Mouse (Mus musculus) telencephalon, adult 2 months (tissue): Measurements from ENCODE around the gene Acap2.
A peak's percentile ranks its signal among the peaks of the same experiment; 100 is the strongest.

Experiments used
- DNase-seq: peaks from one replicate; pipeline ENCODE4 v3.0.0-alpha.2; 2011; ENCODE audit warnings: low read depth, low spot score

Acap2 gene

GRCm38 (mm10) chr16:31169596-31169995 lies 31.4 kb downstream of the Acap2 start:
- no peak for DNase-seq

- DNase-seq = no peak
Measured at GRCm38 (mm10) chr16:31167934-31168333, 33.1 kb downstream of the Acap2 start.

- no peak for DNase-seq
Measured at GRCm38 (mm10) chr16:31167017-31167887, 33.8 kb downstream of the Acap2 start.

- no peak for DNase-seq
Measured at GRCm38 (mm10) chr16:31165907-31166306, 35.1 kb downstream of the Acap2 start.

- no peak for DNase-seq
Measured at GRCm38 (mm10) chr16:31165467-31165866, 35.6 kb downstream of the Acap2 start.

- DNase-seq = no peak
Measured at GRCm38 (mm10) chr16:31164125-31164524, 36.9 kb downstream of the Acap2 start.

- no peak for DNase-seq
Measured at GRCm38 (mm10) chr16:31160486-31160885, 40.6 kb downstream of the Acap2 start.

- DNase-seq = no peak
Measured at GRCm38 (mm10) chr16:31159491-31159890, 41.6 kb downstream of the Acap2 start.

- DNase-seq = no peak
Measured at GRCm38 (mm10) chr16:31149841-31150240, 51.2 kb downstream of the Acap2 start.

GRCm38 (mm10) chr16:31148891-31149290 lies 52.2 kb downstream of the Acap2 start:
- no peak for DNase-seq

GRCm38 (mm10) chr16:31147766-31148165 lies 53.3 kb downstream of the Acap2 start:
- no peak for DNase-seq

- peak; percentile 22 for DNase-seq
Measured at GRCm38 (mm10) chr16:31141916-31142315, 59.1 kb downstream of the Acap2 start.

- DNase-seq = no peak
Measured at GRCm38 (mm10) chr16:31136616-31137253, 64.3 kb downstream of the Acap2 start.

- no peak for DNase-seq
Measured at GRCm38 (mm10) chr16:31135519-31135918, 65.5 kb downstream of the Acap2 start.

- no peak for DNase-seq
Measured at GRCm38 (mm10) chr16:31131531-31131930, 69.5 kb downstream of the Acap2 start.

GRCm38 (mm10) chr16:31128116-31128515 lies 72.9 kb downstream of the Acap2 start:
- DNase-seq = peak; percentile 28

- no peak for DNase-seq
Measured at GRCm38 (mm10) chr16:31124991-31125390, 76.1 kb downstream of the Acap2 start.

- no peak for DNase-seq
Measured at GRCm38 (mm10) chr16:31121612-31122011, 79.4 kb downstream of the Acap2 start.

- DNase-seq = no peak
Measured at GRCm38 (mm10) chr16:31113596-31113995, 87.4 kb downstream of the Acap2 start.

- DNase-seq = no peak
Measured at GRCm38 (mm10) chr16:31101352-31101751, 99.7 kb downstream of the Acap2 start.

GRCm38 (mm10) chr16:31099906-31100305 lies 101.1 kb downstream of the Acap2 start:
- no peak for DNase-seq

- no peak for DNase-seq
Measured at GRCm38 (mm10) chr16:31094036-31094435, 107.0 kb downstream of the Acap2 start.

GRCm38 (mm10) chr16:31093186-31093585 lies 107.9 kb downstream of the Acap2 start:
- no peak for DNase-seq
